Mouse (Mus musculus) limb, embryonic 14.5 days (tissue): ENCODE data around the gene Fam111a. TPM values are rescaled to one million over a fixed set of nuclear protein-coding genes. Genes with fewer than 3 reads are reported as not detected.
"Not testable (repeated sequence)": the region's sequence is repeated elsewhere in the genome, so short reads cannot be mapped to it uniquely, and the experiment has no call there.

ENCODE experiments used
- ATAC-seq: fragments of 200-750 bp; cut with Nextera tagmentation; 2 replicates; pipeline ENCODE4 v1.8.0; 2017; ENCODE audit warnings: low read depth, moderate number of reproducible peaks, moderate TSS enrichment; ENCODE audit not compliant: low FRiP score
- DNase-seq: peaks from one replicate; pipeline ENCODE4 v3.0.0-alpha.2; 2015; ENCODE audit warnings: low spot score
- H3K27ac ChIP-seq: fragments of 300-500 bp; sonication (generic); replicated peaks from 2 replicates; pipeline ENCODE4 v1.5.1; 2014; ENCODE audit warnings: low read depth, mild to moderate bottlenecking, low read length, moderate library complexity, mixed read lengths
- H3K27me3 ChIP-seq: fragments of 300-500 bp; sonication (generic); 2 replicates; pipeline ENCODE4 v1.6.1; 2014; ENCODE audit warnings: low read length, mixed read lengths; ENCODE audit not compliant: control insufficient read depth, insufficient read depth
- H3K36me3 ChIP-seq: fragments of 300-500 bp; sonication (generic); 2 replicates; pipeline ENCODE4 v1.6.1; 2014; ENCODE audit warnings: mild to moderate bottlenecking, low read length, moderate library complexity, mixed read lengths; ENCODE audit not compliant: control insufficient read depth, insufficient read depth
- H3K4me1 ChIP-seq: fragments of 300-500 bp; sonication (generic); 2 replicates; pipeline ENCODE4 v1.6.1; 2014; ENCODE audit warnings: antibody characterized with exemption, low read length, mixed read lengths; ENCODE audit not compliant: control insufficient read depth, insufficient read depth
- H3K4me2 ChIP-seq: fragments of 300-500 bp; sonication (generic); replicated peaks from 2 replicates; pipeline ENCODE4 v1.6.1; 2014; ENCODE audit warnings: low read depth, mild to moderate bottlenecking, low read length, moderate library complexity; ENCODE audit not compliant: severe bottlenecking
- H3K4me3 ChIP-seq: fragments of 300-500 bp; sonication (generic); replicated peaks from 2 replicates; pipeline ENCODE4 v1.5.1; 2014; ENCODE audit warnings: low read length
- H3K9ac ChIP-seq: fragments of 300-500 bp; sonication (generic); 2 replicates; pipeline ENCODE4 v1.6.1; 2014; ENCODE audit warnings: mild to moderate bottlenecking, low read depth, low read length, moderate library complexity; ENCODE audit not compliant: severe bottlenecking
- H3K9me3 ChIP-seq: fragments of 300-500 bp; sonication (generic); 2 replicates; pipeline ENCODE4 v1.6.1; 2016; ENCODE audit warnings: low read length; ENCODE audit not compliant: control insufficient read depth
- POLR2A ChIP-seq: fragments of 200-500 bp; IDR thresholded peaks from 2 replicates; pipeline ENCODE4 v1.8.0; 2012; ENCODE audit warnings: inconsistent platforms, mild to moderate bottlenecking, moderate library complexity, borderline replicate concordance; ENCODE audit not compliant: insufficient read depth, insufficient read length; ENCODE audit errors: extremely low read depth
- WGBS: fragments of 180-500 bp; shearing (Covaris S2); extraction: QIAGEN DNeasy Blood & Tissue Kit; methylation state at CpG from one replicate; pipeline ENCODE4 v1.1.7; 2014; 5-methylcytosine and 5-hydroxymethylcytosine counted together
- polyA plus RNA-seq, 2 experiments: library from polyadenylated mRNA; depleted of rRNA in 1 of 2; stranded (reverse) in 1 of 2; unstranded in 1 of 2; fragments of >200 nt; fragmentation: Nextera tagmentation in 1 of 2; extraction: Ambion mirVana in 1 of 2; gene quantifications; 2 replicates each; pipeline versions ENCODE4 v1.2.1 to v1.2.3; 2012 to 2014

The Fam111a gene
- polyA plus RNA-seq (2012; rRNA removed) (11.0 and 17.1 TPM in 2 replicates), polyA plus RNA-seq (2014; fragmentation: Nextera tagmentation; extraction: Ambion mirVana) (23.8 and 25.1 TPM in 2 replicates)

GRCm38 (mm10) chr19:12545440-12545839, at the start of gene Fam111a:
Gene Fam111a, plus strand, starts transcription at chr19:12545740.
- not testable (repeated sequence) for H3K27ac ChIP-seq, H3K4me1 ChIP-seq, H3K4me2 ChIP-seq, H3K27me3 ChIP-seq, ATAC-seq, H3K9me3 ChIP-seq, DNase-seq, H3K9ac ChIP-seq, H3K4me3 ChIP-seq, H3K36me3 ChIP-seq
- WGBS: 90% methylated on average over 11 of the region's 11 CpGs

- DNase-seq (no peak), ATAC-seq (no peak)
- no peak for TF ChIP-seq POLR2A
- Histone ChIP-seq H3K27ac (no peak overlapping the region), H3K4me2 (no peak overlapping the region), H3K36me3 (peaks cover 10% of the 10 kb centered on the region; the same call in 1 of the 2 replicates), H3K4me1 (peaks cover 7% of the 10 kb centered on the region; the same call in 1 of the 2 replicates), H3K27me3 (0 out of 2 replicates have a peak, but pooled peaks cover 7% of the 10 kb centered on the region), H3K4me3 (no peak overlapping the region), H3K9me3 (no peaks in the 10 kb centered on the region), H3K9ac (no peak overlapping the region)
- WGBS: 86% methylated on average over 2 of the region's 2 CpGs
Observed at GRCm38 (mm10) chr19:12496241-12496640, 49.3 kb upstream of the Fam111a start.

GRCm38 (mm10) chr19:12497909-12498308, 47.6 kb upstream of the Fam111a start:
- Histone ChIP-seq H3K4me3 (no peak overlapping the region), H3K9me3 (no peaks in the 10 kb centered on the region), H3K4me1 (peaks cover 7% of the 10 kb centered on the region; the same call in 1 of the 2 replicates), H3K9ac (no peak overlapping the region), H3K27me3 (0 out of 2 replicates have a peak, but pooled peaks cover 7% of the 10 kb centered on the region), H3K36me3 (no peaks in the 10 kb centered on the region), H3K4me2 (no peak overlapping the region), H3K27ac (no peak overlapping the region)
- no peak for DNase-seq
- WGBS: 67% methylated on average over 2 of the region's 2 CpGs
- ATAC-seq: no peak
- TF ChIP-seq POLR2A: no peak

- Histone ChIP-seq H3K27ac (no peak overlapping the region), H3K4me3 (no peak overlapping the region), H3K9ac (no peak overlapping the region), H3K36me3 (no peaks in the 10 kb centered on the region), H3K4me2 (no peak overlapping the region), H3K9me3 (no peaks in the 10 kb centered on the region), H3K4me1 (peaks cover 7% of the 10 kb centered on the region; the same call in 1 of the 2 replicates), H3K27me3 (0 out of 2 replicates have a peak, but pooled peaks cover 7% of the 10 kb centered on the region)
- DNase-seq (no peak), ATAC-seq (no peak)
- WGBS: 86% methylated on average over 4 of the region's 4 CpGs
- TF ChIP-seq POLR2A: no peak
Observed at GRCm38 (mm10) chr19:12498321-12498720, 47.2 kb upstream of the Fam111a start.

- peak overlapping the region; percentile 5; the same call in 1 of the 2 replicates for H3K4me2 ChIP-seq
- H3K36me3 ChIP-seq: no peaks in the 10 kb centered on the region
- no peak for TF ChIP-seq POLR2A
- 100% methylated on average over 1 of the region's 1 CpGs for WGBS
- H3K4me3 ChIP-seq: no peak overlapping the region
- 0 out of 2 replicates have a peak, but pooled peaks cover 7% of the 10 kb centered on the region for H3K27me3 ChIP-seq
- no peak overlapping the region for H3K27ac ChIP-seq
- no peaks in the 10 kb centered on the region for H3K9me3 ChIP-seq
- ATAC-seq (no peak), DNase-seq (peak; percentile 21)
- peaks cover 7% of the 10 kb centered on the region; the same call in 1 of the 2 replicates for H3K4me1 ChIP-seq
- no peak overlapping the region for H3K9ac ChIP-seq
Observed at GRCm38 (mm10) chr19:12498941-12499340, 46.6 kb upstream of the Fam111a start.

- H3K4me2 ChIP-seq: peak overlapping the region; percentile 93
- no peaks in the 10 kb centered on the region for H3K36me3 ChIP-seq
- no peak for TF ChIP-seq POLR2A
- WGBS: 20% methylated on average over 2 of the region's 2 CpGs
- H3K9me3 ChIP-seq: no peaks in the 10 kb centered on the region
- no peak overlapping the region for H3K9ac ChIP-seq
- 0 out of 2 replicates have a peak, but pooled peaks cover 7% of the 10 kb centered on the region for H3K27me3 ChIP-seq
- peaks cover 7% of the 10 kb centered on the region; the same call in 1 of the 2 replicates for H3K4me1 ChIP-seq
- peak; percentile 24 for DNase-seq
- H3K4me3 ChIP-seq: peak overlapping the region; percentile 72
- no peak overlapping the region for H3K27ac ChIP-seq
- ATAC-seq: peak; percentile 42
Observed at GRCm38 (mm10) chr19:12499485-12499884, 46.1 kb upstream of the Fam111a start.
